Mouse (Mus musculus): ENCODE measurements around the gene Gale. TPM values are rescaled to one million over a fixed set of nuclear protein-coding genes. Genes with fewer than 3 reads are reported as not detected.

Gale gene
- total and polyA plus RNA-seq, 2 experiments from 2014 or later, result 32.1 to 34.4 TPM

GRCm38 (mm10) chr4:135943389-135943788 is 20.1 kb upstream of the Gale start:
- Histone ChIP-seq H3K27ac (ENCODE audit: low read depth, low read length) (no peak overlapping the region), H3K4me2 (ENCODE audit: low read depth) (no peak overlapping the region), H3K4me1 (ENCODE audit: insufficient read depth) (no peaks in the 10 kb centered on the region), H3K4me3 (ENCODE audit: low read depth, low read length) (no peak overlapping the region), H3K27me3 (ENCODE audit: insufficient read depth, low read length) (no peaks in the 10 kb centered on the region), H3K36me3 (ENCODE audit: insufficient read depth) (peaks cover 14% of the 10 kb centered on the region), H3K9ac (no peak overlapping the region), H3K9me3 (ENCODE audit: low read length) (no peaks in the 10 kb centered on the region)
- WGBS, result 52% methylated on average over 4 of the region's 4 CpGs
- DNase-seq (no peak), ATAC-seq (no peak)
- TF ChIP-seq CTCF (IDR thresholded peaks at IDR 0.05; ENCODE audit: low read depth), result no peak

DNA sequence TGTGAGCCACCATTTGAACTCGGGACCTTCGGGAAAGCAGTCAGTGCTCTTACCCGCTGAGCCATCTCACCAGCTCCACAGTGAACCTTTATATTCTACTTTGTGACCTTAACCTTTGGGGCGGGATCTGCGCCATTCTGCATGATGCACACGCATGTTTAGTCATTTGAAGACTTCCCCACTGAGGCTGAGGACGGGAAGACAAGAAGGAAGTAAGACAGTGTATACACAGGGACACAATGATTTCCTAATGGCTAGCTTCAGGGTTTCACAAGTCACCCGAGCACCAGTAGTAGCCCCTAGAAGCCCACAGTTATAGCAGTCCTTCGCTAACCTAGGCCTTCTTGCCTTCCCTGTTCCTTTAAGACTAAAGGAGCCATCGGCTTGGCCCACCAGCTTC is 17.8 kb upstream of the Gale start:
- peak overlapping the region; percentile 63 for H3K9ac ChIP-seq
- no peaks in the 10 kb centered on the region for H3K36me3 ChIP-seq (ENCODE audit: insufficient read depth)
- peak overlapping the region; percentile 52 for H3K4me3 ChIP-seq (ENCODE audit: low read depth, low read length)
- H3K9me3 ChIP-seq (ENCODE audit: low read length), result no peaks in the 10 kb centered on the region
- 75% methylated on average over 10 of the region's 10 CpGs for WGBS
- ATAC-seq (peak; percentile 23), DNase-seq (peak; percentile 15)
- peak overlapping the region; percentile 87 for H3K4me2 ChIP-seq (ENCODE audit: low read depth)
- no peaks in the 10 kb centered on the region for H3K4me1 ChIP-seq (ENCODE audit: insufficient read depth)
- H3K27ac ChIP-seq (ENCODE audit: low read depth, low read length), result peak overlapping the region; percentile 81
- H3K27me3 ChIP-seq (ENCODE audit: insufficient read depth, low read length), result no peaks in the 10 kb centered on the region
- no peak for TF ChIP-seq CTCF (IDR thresholded peaks at IDR 0.05; ENCODE audit: low read depth)

- peak; percentile 95 for DNase-seq
- peak; percentile 98 for ATAC-seq
- no peak for TF ChIP-seq CTCF (IDR thresholded peaks at IDR 0.05; ENCODE audit: low read depth)
- H3K27me3 ChIP-seq (ENCODE audit: insufficient read depth, low read length), result no peaks in the 10 kb centered on the region
- no peaks in the 10 kb centered on the region for H3K4me1 ChIP-seq (ENCODE audit: insufficient read depth)
- H3K4me3 ChIP-seq (ENCODE audit: low read depth, low read length), result peak within 1 kb of the TSS; percentile 52
- peak within 1 kb of the TSS; percentile 63 for H3K9ac ChIP-seq
- no peaks in the 10 kb centered on the region for H3K9me3 ChIP-seq (ENCODE audit: low read length)
- peak within 1 kb of the TSS; percentile 81 for H3K27ac ChIP-seq (ENCODE audit: low read depth, low read length)
- under 1% methylated on average over 23 of the region's 23 CpGs for whole genome bisulfite sequencing
- peak within 1 kb of the TSS; percentile 87 for H3K4me2 ChIP-seq (ENCODE audit: low read depth)
- H3K36me3 ChIP-seq (ENCODE audit: insufficient read depth), result peaks cover 4% of the 10 kb centered on the region; the same call in 1 of the 2 replicates
Measured at GRCm38 (mm10) chr4:135946278-135946658, 17.3 kb upstream of the Gale start, which contains the start of gene Hmgcl. Gene Hmgcl (plus strand): TSS chr4:135946448.

- H3K4me3 ChIP-seq (ENCODE audit: low read depth, low read length), result peak overlapping the region; percentile 52
- H3K27me3 ChIP-seq (ENCODE audit: insufficient read depth, low read length), result no peaks in the 10 kb centered on the region
- H3K9ac ChIP-seq, result peak overlapping the region; percentile 63
- peaks cover 9% of the 10 kb centered on the region for H3K36me3 ChIP-seq (ENCODE audit: insufficient read depth)
- TF ChIP-seq CTCF (IDR thresholded peaks at IDR 0.05; ENCODE audit: low read depth), result no peak
- WGBS, result 1% methylated on average over 28 of the region's 28 CpGs
- DNase-seq, result no peak
- no peaks in the 10 kb centered on the region for H3K9me3 ChIP-seq (ENCODE audit: low read length)
- H3K27ac ChIP-seq (ENCODE audit: low read depth, low read length), result peak overlapping the region; percentile 81
- ATAC-seq, result peak; percentile 29
- H3K4me1 ChIP-seq (ENCODE audit: insufficient read depth), result no peaks in the 10 kb centered on the region
- H3K4me2 ChIP-seq (ENCODE audit: low read depth), result peak overlapping the region; percentile 87
Measured at GRCm38 (mm10) chr4:135946659-135947301, 16.7 kb upstream of the Gale start.

DNA sequence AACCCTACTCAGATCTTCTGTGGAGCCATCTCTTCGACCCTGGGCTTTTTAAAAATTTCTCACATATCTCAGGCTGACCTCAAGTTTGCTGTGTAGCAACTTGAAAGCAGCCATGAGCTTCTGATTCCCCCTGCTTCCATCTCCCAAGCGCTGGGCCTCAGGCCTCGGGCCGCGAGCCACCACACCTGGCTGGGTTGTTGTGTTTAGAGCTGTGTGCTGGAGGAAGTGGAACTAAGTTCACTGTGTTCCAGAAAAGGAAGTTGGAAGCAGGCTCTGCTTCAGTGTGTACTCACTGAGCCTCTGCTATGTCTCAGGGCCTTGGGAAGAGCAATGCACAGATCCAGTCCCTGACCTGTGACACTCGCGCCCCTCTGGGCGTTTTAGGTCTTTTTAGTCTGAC is 15.4 kb upstream of the Gale start:
- no peak overlapping the region for H3K4me3 ChIP-seq (ENCODE audit: low read depth, low read length)
- WGBS, result 95% methylated on average over 8 of the region's 8 CpGs
- H3K4me2 ChIP-seq (ENCODE audit: low read depth), result no peak overlapping the region
- H3K27me3 ChIP-seq (ENCODE audit: insufficient read depth, low read length), result no peaks in the 10 kb centered on the region
- H3K9ac ChIP-seq, result no peak overlapping the region
- peaks cover 18% of the 10 kb centered on the region for H3K36me3 ChIP-seq (ENCODE audit: insufficient read depth)
- no peak for ATAC-seq
- no peak for TF ChIP-seq CTCF (IDR thresholded peaks at IDR 0.05; ENCODE audit: low read depth)
- no peak for DNase-seq
- no peak overlapping the region for H3K27ac ChIP-seq (ENCODE audit: low read depth, low read length)
- no peaks in the 10 kb centered on the region for H3K9me3 ChIP-seq (ENCODE audit: low read length)
- no peaks in the 10 kb centered on the region for H3K4me1 ChIP-seq (ENCODE audit: insufficient read depth)

DNA sequence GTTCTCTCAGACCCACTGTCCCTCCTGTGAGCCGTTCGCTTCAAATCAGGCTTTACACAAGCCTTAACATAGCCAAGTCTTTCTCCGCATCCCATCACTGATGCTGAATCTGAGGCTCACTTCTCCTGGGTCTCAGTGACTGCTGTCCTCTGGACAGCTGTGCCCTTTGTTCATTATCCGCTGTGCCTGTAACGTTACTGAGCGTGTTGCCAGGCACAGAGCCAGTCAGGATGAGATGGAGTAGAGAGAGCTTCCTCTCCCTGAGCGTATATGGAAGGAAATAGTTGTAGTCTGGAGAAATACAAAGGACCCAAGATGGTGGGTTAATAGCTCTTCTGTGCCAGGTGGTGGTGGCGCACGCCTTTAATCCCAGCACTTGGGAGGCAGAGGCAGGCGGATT is 14.1 kb upstream of the Gale start:
- Histone ChIP-seq H3K27me3 (ENCODE audit: insufficient read depth, low read length) (no peaks in the 10 kb centered on the region), H3K9me3 (ENCODE audit: low read length) (no peaks in the 10 kb centered on the region), H3K27ac (ENCODE audit: low read depth, low read length) (no peak overlapping the region), H3K4me3 (ENCODE audit: low read depth, low read length) (no peak overlapping the region), H3K4me1 (ENCODE audit: insufficient read depth) (no peaks in the 10 kb centered on the region), H3K36me3 (ENCODE audit: insufficient read depth) (peaks cover 18% of the 10 kb centered on the region), H3K4me2 (ENCODE audit: low read depth) (no peak overlapping the region), H3K9ac (no peak overlapping the region)
- WGBS, result 81% methylated on average over 10 of the region's 10 CpGs
- DNase-seq (no peak), ATAC-seq (no peak)
- TF ChIP-seq CTCF (IDR thresholded peaks at IDR 0.05; ENCODE audit: low read depth), result no peak

DNA sequence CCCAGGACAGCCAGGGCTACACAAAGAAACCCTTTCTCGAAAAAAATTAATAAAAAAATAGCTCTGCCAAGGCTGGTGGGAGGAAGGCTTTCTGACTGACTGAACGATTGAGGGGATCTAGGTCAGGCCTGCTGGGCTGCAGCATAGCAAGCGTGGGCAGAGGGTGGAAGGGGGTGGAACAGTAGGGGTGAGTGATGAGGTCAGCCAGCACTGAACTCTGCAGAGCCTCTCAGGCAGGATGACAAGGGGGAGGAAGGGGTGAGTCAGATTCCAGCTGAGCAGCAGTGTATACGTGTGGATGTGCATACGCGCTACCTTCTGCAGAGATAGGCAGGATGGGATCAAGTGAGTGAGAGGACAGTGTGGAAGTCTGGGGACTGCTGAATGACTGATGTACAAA is 13.6 kb upstream of the Gale start:
- Histone ChIP-seq H3K27ac (ENCODE audit: low read depth, low read length) (no peak overlapping the region), H3K9ac (no peak overlapping the region)

More for the DNA sequence above, 13.6 kb upstream of the Gale start:
- no peaks in the 10 kb centered on the region for H3K9me3 ChIP-seq (ENCODE audit: low read length)
- ATAC-seq (no peak), DNase-seq (no peak)
- no peak overlapping the region for H3K4me3 ChIP-seq (ENCODE audit: low read depth, low read length)
- WGBS, result 65% methylated on average over 6 of the region's 6 CpGs
- H3K36me3 ChIP-seq (ENCODE audit: insufficient read depth), result peaks cover 20% of the 10 kb centered on the region
- no peak overlapping the region for H3K4me2 ChIP-seq (ENCODE audit: low read depth)
- H3K4me1 ChIP-seq (ENCODE audit: insufficient read depth), result no peaks in the 10 kb centered on the region
- no peaks in the 10 kb centered on the region for H3K27me3 ChIP-seq (ENCODE audit: insufficient read depth, low read length)
- no peak for TF ChIP-seq CTCF (IDR thresholded peaks at IDR 0.05; ENCODE audit: low read depth)

All from forebrain, postnatal 0 days (tissue).